Mouse (Mus musculus) ES-Bruce4 (cell line): ENCODE results near the gene Rab30.

Experiments
- CTCF ChIP-seq: IDR thresholded peaks from one replicate; pipeline ENCODE4 v1.8.1; 2011; ENCODE audit warnings: low read depth, low read length
- EP300 ChIP-seq: IDR thresholded peaks from 2 replicates; pipeline ENCODE4 v1.6.1; 2011; ENCODE audit warnings: low read depth, low read length; ENCODE audit not compliant: insufficient read depth

DNA sequence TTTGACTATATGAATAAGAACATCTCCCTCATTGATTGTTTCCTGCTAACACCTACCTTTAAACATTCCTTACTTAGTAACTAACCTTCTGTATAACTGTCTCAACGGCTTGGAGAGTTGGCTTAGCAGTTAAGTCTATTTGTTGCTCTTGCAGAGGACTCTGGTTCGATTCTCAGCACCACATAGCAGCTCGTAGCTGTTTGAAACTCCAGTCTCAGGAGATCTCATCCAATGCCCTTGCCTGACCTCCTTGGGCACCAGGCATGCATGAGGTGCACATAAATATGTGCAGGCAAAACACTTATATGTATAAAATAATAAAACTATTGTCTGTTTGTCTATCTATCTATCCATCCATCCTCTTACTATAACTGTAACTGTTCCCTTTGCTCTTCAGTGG lies 31.6 kb downstream of the Rab30 start:
- TF ChIP-seq CTCF (no peak), EP300 (no peak)
